Mouse (Mus musculus): ENCODE results near the gene Gm12169. TPM values are rescaled to one million over a fixed set of nuclear protein-coding genes. Genes with fewer than 3 reads are reported as not detected.

The Gm12169 gene
- polyA plus RNA-seq, 1 experiment: not detected

GRCm38 (mm10) chr11:46530149-46530548, 6.1 kb downstream of the Gm12169 start:
- H3K27ac ChIP-seq (ENCODE audit: insufficient read depth, low read depth, low read length): no peak overlapping the region
- no peak for TF ChIP-seq CTCF (IDR thresholded peaks at IDR 0.05; ENCODE audit: insufficient read depth, low read depth, low read length)
- 79% methylated on average over 4 of the region's 4 CpGs for WGBS
- no peak overlapping the region for H3K4me3 ChIP-seq (ENCODE audit: insufficient read depth, low read depth, low read length)
- H3K4me1 ChIP-seq (ENCODE audit: control insufficient read depth, insufficient read depth, low read length): no peaks in the 10 kb centered on the region

GRCm38 (mm10) chr11:46536978-46537377, 13.0 kb downstream of the Gm12169 start:
- Histone ChIP-seq H3K4me3 (ENCODE audit: insufficient read depth, low read depth, low read length) (no peak overlapping the region), H3K4me1 (ENCODE audit: control insufficient read depth, insufficient read depth, low read length) (no peaks in the 10 kb centered on the region), H3K27ac (ENCODE audit: insufficient read depth, low read depth, low read length) (no peak overlapping the region)
- WGBS: 47% methylated on average over 4 of the region's 4 CpGs
- TF ChIP-seq POLR2A (IDR thresholded peaks at IDR 0.05; ENCODE audit: insufficient read depth, low read depth, low read length) (no peak), CTCF (IDR thresholded peaks at IDR 0.05; ENCODE audit: insufficient read depth, low read depth, low read length) (no peak)

GRCm38 (mm10) chr11:46543530-46543929, 19.5 kb downstream of the Gm12169 start:
- Histone ChIP-seq H3K4me1 (ENCODE audit: control insufficient read depth, insufficient read depth, low read length) (no peaks in the 10 kb centered on the region), H3K27ac (ENCODE audit: insufficient read depth, low read depth, low read length) (no peak overlapping the region), H3K4me3 (ENCODE audit: insufficient read depth, low read depth, low read length) (no peak overlapping the region)
- WGBS: 93% methylated on average over 2 of the region's 2 CpGs
- TF ChIP-seq POLR2A (IDR thresholded peaks at IDR 0.05; ENCODE audit: insufficient read depth, low read depth, low read length) (no peak), CTCF (IDR thresholded peaks at IDR 0.05; ENCODE audit: insufficient read depth, low read depth, low read length) (no peak)

- WGBS: 89% methylated on average over 4 of the region's 4 CpGs
- no peak overlapping the region for H3K4me3 ChIP-seq (ENCODE audit: insufficient read depth, low read depth, low read length)
- no peak overlapping the region for H3K27ac ChIP-seq (ENCODE audit: insufficient read depth, low read depth, low read length)
- H3K4me1 ChIP-seq (ENCODE audit: control insufficient read depth, insufficient read depth, low read length): no peaks in the 10 kb centered on the region
- no peak for TF ChIP-seq CTCF (IDR thresholded peaks at IDR 0.05; ENCODE audit: insufficient read depth, low read depth, low read length)
- no peak for TF ChIP-seq POLR2A (IDR thresholded peaks at IDR 0.05; ENCODE audit: insufficient read depth, low read depth, low read length)
Observed at GRCm38 (mm10) chr11:46549721-46550120, 25.7 kb downstream of the Gm12169 start.

- Histone ChIP-seq H3K4me3 (ENCODE audit: insufficient read depth, low read depth, low read length) (no peak overlapping the region), H3K27ac (ENCODE audit: insufficient read depth, low read depth, low read length) (no peak overlapping the region), H3K4me1 (ENCODE audit: control insufficient read depth, insufficient read depth, low read length) (no peaks in the 10 kb centered on the region)
- 69% methylated on average over 3 of the region's 3 CpGs for WGBS
- TF ChIP-seq CTCF (IDR thresholded peaks at IDR 0.05; ENCODE audit: insufficient read depth, low read depth, low read length) (no peak), POLR2A (IDR thresholded peaks at IDR 0.05; ENCODE audit: insufficient read depth, low read depth, low read length) (no peak)
Observed at GRCm38 (mm10) chr11:46552741-46553140, 28.7 kb downstream of the Gm12169 start.

- WGBS: 92% methylated on average over 4 of the region's 4 CpGs
- no peak overlapping the region for H3K4me3 ChIP-seq (ENCODE audit: insufficient read depth, low read depth, low read length)
- no peak for TF ChIP-seq CTCF (IDR thresholded peaks at IDR 0.05; ENCODE audit: insufficient read depth, low read depth, low read length)
- TF ChIP-seq POLR2A (IDR thresholded peaks at IDR 0.05; ENCODE audit: insufficient read depth, low read depth, low read length): no peak
- H3K27ac ChIP-seq (ENCODE audit: insufficient read depth, low read depth, low read length): no peak overlapping the region
- no peaks in the 10 kb centered on the region for H3K4me1 ChIP-seq (ENCODE audit: control insufficient read depth, insufficient read depth, low read length)
Observed at GRCm38 (mm10) chr11:46561096-46561495, 37.1 kb downstream of the Gm12169 start.

- 68% methylated on average over 1 of the region's 1 CpGs for WGBS
- TF ChIP-seq POLR2A (IDR thresholded peaks at IDR 0.05; ENCODE audit: insufficient read depth, low read depth, low read length): no peak
- no peak for TF ChIP-seq CTCF (IDR thresholded peaks at IDR 0.05; ENCODE audit: insufficient read depth, low read depth, low read length)
- Histone ChIP-seq H3K4me1 (ENCODE audit: control insufficient read depth, insufficient read depth, low read length) (no peaks in the 10 kb centered on the region), H3K4me3 (ENCODE audit: insufficient read depth, low read depth, low read length) (no peak overlapping the region), H3K27ac (ENCODE audit: insufficient read depth, low read depth, low read length) (no peak overlapping the region)
Observed at GRCm38 (mm10) chr11:46564671-46565070, 40.7 kb downstream of the Gm12169 start.

- WGBS: 93% methylated on average over 2 of the region's 2 CpGs
- H3K4me3 ChIP-seq (ENCODE audit: insufficient read depth, low read depth, low read length): no peak overlapping the region
- TF ChIP-seq POLR2A (IDR thresholded peaks at IDR 0.05; ENCODE audit: insufficient read depth, low read depth, low read length) (no peak), CTCF (IDR thresholded peaks at IDR 0.05; ENCODE audit: insufficient read depth, low read depth, low read length) (no peak)
Observed at GRCm38 (mm10) chr11:46565967-46566366, 42.0 kb downstream of the Gm12169 start.

GRCm38 (mm10) chr11:46569107-46569506, 45.1 kb downstream of the Gm12169 start:
- TF ChIP-seq CTCF (IDR thresholded peaks at IDR 0.05; ENCODE audit: insufficient read depth, low read depth, low read length) (no peak), POLR2A (IDR thresholded peaks at IDR 0.05; ENCODE audit: insufficient read depth, low read depth, low read length) (no peak)
- H3K4me1 ChIP-seq (ENCODE audit: control insufficient read depth, insufficient read depth, low read length): no peaks in the 10 kb centered on the region
- H3K27ac ChIP-seq (ENCODE audit: insufficient read depth, low read depth, low read length): no peak overlapping the region
- no peak overlapping the region for H3K4me3 ChIP-seq (ENCODE audit: insufficient read depth, low read depth, low read length)
- 76% methylated on average over 1 of the region's 1 CpGs for WGBS

More at GRCm38 (mm10) chr11:46565967-46566366, 42.0 kb downstream of the Gm12169 start:
- Histone ChIP-seq H3K4me1 (ENCODE audit: control insufficient read depth, insufficient read depth, low read length) (no peaks in the 10 kb centered on the region), H3K27ac (ENCODE audit: insufficient read depth, low read depth, low read length) (no peak overlapping the region)

GRCm38 (mm10) chr11:46571327-46571726, 47.3 kb downstream of the Gm12169 start, which contains the start of gene BC053393:
Gene BC053393, plus strand, starts transcription at chr11:46571536.
- TF ChIP-seq CTCF (IDR thresholded peaks at IDR 0.05; ENCODE audit: insufficient read depth, low read depth, low read length): no peak
- TF ChIP-seq POLR2A (IDR thresholded peaks at IDR 0.05; ENCODE audit: insufficient read depth, low read depth, low read length): no peak
- H3K27ac ChIP-seq (ENCODE audit: insufficient read depth, low read depth, low read length): no peak within 1 kb of the TSS
- no peaks in the 10 kb centered on the region for H3K4me1 ChIP-seq (ENCODE audit: control insufficient read depth, insufficient read depth, low read length)
- H3K4me3 ChIP-seq (ENCODE audit: insufficient read depth, low read depth, low read length): no peak within 1 kb of the TSS
- WGBS: 83% methylated on average over 1 of the region's 1 CpGs

Data from olfactory bulb, adult 2 months (tissue).